Mouse (Mus musculus): Measurements from ENCODE around the gene 1110065P20Rik. TPM values are rescaled to one million over a fixed set of nuclear protein-coding genes. Genes with fewer than 3 reads are reported as not detected.

Gene 1110065P20Rik
- polyA plus RNA-seq, 1 experiment from 2014 or later = 58.0 TPM

DNA sequence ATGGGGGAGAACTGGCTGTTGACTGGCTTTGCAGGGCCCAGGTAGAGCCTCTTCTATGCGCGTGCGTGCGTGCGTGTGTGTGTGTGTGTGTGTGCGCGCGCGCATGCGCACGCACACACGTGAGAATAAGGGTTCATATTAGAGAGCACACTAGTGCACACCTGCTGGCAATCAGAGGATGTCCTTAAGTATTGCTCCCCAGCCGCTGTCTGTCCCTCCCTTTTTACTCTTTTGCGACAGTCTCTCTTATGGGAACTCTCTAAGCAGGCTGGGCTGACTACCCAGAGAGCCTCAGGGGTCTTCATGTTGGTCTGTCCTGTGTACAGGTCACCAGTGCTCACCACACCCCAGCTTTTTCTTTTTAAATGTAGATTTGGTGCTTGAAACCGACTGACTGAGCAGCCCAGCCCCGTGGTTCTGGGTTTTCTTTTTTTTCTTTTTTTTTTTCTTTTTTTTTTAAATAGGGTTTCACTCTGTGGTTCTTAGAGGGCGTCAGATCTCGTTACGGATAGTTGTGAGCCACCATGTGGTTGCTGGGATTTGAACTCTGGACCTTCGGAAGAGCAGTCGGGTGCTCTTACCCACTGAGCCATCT is 25.5 kb downstream of the 1110065P20Rik start:
- H3K36me3 ChIP-seq = peaks cover 79% of the 10 kb centered on the region

DNA sequence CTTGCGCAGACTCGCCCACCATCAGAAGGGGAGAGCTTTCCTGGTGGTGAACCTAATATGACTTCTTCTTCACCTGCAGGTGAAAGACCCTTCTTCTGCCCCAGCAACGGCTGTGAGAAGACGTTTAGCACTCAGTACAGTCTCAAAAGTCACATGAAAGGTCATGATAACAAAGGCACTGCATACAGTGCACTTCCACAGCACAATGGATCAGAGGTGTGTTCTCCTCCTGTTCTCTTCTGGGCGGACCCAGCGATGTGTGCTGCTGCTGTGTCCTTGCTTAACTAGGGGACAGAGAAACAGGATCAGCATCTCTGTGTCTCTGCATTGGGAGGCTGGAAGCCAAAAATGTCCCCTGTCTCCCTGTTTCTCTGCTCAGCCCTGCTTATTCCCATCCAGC is 26.0 kb downstream of the 1110065P20Rik start:
- H3K27me3 ChIP-seq (ENCODE audit: insufficient read depth, poor library complexity, severe bottlenecking) = no peaks in the 10 kb centered on the region
- H3K4me1 ChIP-seq = no peaks in the 10 kb centered on the region
- no peak overlapping the region for H3K4me3 ChIP-seq
- H3K27ac ChIP-seq = no peak overlapping the region
- DNase-seq (ENCODE audit: low spot score) = no peak
- WGBS = 93% methylated on average over 6 of the region's 6 CpGs
- H3K9me3 ChIP-seq = no peaks in the 10 kb centered on the region
- H3K36me3 ChIP-seq = peaks cover 79% of the 10 kb centered on the region

More for the DNA sequence above, 25.5 kb downstream of the 1110065P20Rik start:
- 96% methylated on average over 21 of the region's 21 CpGs for WGBS
- Histone ChIP-seq H3K9me3 (no peaks in the 10 kb centered on the region), H3K27me3 (ENCODE audit: insufficient read depth, poor library complexity, severe bottlenecking) (no peaks in the 10 kb centered on the region), H3K4me1 (no peaks in the 10 kb centered on the region), H3K27ac (no peak overlapping the region), H3K4me3 (no peak overlapping the region)
- no peak for DNase-seq (ENCODE audit: low spot score)

DNA sequence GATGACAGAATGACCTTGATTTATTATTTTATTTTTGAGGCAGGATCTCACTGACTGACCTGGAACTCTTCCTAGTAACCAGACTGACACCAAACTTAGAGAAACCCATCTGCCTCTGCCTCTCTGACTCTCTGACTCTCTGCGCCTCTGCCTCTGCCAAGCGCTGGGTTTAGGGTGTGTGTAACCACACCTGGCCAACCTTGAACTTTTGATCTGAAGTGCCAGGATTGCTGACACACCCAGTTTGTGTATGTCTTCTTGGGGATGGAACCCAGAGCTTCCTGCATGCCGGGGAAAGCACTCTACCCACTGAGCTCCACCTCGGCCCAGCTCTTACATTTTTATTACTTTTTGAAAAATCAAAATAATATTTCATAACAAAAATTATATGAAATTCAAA is 32.2 kb downstream of the 1110065P20Rik start:
- Histone ChIP-seq H3K4me3 (no peak overlapping the region), H3K9me3 (no peaks in the 10 kb centered on the region), H3K4me1 (peaks cover 16% of the 10 kb centered on the region), H3K27me3 (ENCODE audit: insufficient read depth, poor library complexity, severe bottlenecking) (no peaks in the 10 kb centered on the region), H3K36me3 (peaks cover 39% of the 10 kb centered on the region), H3K27ac (no peak overlapping the region)
- DNase-seq (ENCODE audit: low spot score) = no peak
- WGBS = 90% methylated on average over 4 of the region's 4 CpGs

DNA sequence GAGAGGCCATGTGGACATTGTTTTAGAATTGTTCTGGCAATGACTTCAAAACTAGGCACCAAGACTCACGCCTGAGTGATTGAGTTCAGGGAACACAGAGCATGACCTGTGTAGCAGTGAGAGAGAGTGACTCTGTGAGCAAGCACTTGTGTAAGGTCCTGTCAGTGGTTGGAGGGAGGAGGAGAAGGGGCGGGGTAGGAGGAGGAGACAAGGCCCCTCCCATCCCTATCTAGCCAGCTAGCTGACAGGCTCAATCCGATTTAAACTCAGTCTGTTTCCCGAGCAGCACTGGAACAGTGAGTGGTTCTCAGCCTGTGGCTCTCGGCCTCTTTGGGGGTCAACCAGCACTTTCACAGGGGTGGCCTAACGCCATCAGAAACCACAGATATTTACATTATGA is 33.2 kb downstream of the 1110065P20Rik start:
- Histone ChIP-seq H3K9me3 (no peaks in the 10 kb centered on the region), H3K4me1 (peaks cover 16% of the 10 kb centered on the region), H3K4me3 (no peak overlapping the region), H3K27ac (no peak overlapping the region), H3K27me3 (ENCODE audit: insufficient read depth, poor library complexity, severe bottlenecking) (no peaks in the 10 kb centered on the region), H3K36me3 (peaks cover 29% of the 10 kb centered on the region)
- WGBS = 10% methylated on average over 6 of the region's 6 CpGs
- DNase-seq (ENCODE audit: low spot score) = peak; percentile 91

DNA sequence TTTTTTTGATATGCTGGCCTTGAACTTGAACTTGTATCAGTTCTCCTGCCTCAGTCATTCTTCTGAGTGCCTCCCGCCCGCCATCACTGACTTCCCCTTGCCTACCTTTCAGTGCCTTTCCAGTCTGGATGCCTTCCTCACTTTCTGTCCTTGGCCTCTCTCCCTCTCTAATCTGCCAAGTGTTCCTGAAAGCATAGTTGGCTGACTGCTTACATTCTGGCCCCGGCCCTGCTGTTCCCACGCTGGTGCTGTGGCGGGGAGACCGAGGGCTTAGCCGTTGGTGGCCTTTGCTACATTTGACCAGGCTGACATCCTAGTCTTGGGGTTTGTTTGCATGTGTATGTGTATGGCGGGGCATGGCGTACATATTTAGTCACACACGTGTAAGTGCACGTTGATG is 35.1 kb downstream of the 1110065P20Rik start:
- no peak for DNase-seq (ENCODE audit: low spot score)
- H3K36me3 ChIP-seq = peaks cover 21% of the 10 kb centered on the region
- no peak overlapping the region for H3K4me3 ChIP-seq
- H3K27me3 ChIP-seq (ENCODE audit: insufficient read depth, poor library complexity, severe bottlenecking) = no peaks in the 10 kb centered on the region
- H3K4me1 ChIP-seq = peaks cover 23% of the 10 kb centered on the region
- 92% methylated on average over 11 of the region's 11 CpGs for WGBS
- H3K27ac ChIP-seq = no peak overlapping the region
- no peaks in the 10 kb centered on the region for H3K9me3 ChIP-seq

DNA sequence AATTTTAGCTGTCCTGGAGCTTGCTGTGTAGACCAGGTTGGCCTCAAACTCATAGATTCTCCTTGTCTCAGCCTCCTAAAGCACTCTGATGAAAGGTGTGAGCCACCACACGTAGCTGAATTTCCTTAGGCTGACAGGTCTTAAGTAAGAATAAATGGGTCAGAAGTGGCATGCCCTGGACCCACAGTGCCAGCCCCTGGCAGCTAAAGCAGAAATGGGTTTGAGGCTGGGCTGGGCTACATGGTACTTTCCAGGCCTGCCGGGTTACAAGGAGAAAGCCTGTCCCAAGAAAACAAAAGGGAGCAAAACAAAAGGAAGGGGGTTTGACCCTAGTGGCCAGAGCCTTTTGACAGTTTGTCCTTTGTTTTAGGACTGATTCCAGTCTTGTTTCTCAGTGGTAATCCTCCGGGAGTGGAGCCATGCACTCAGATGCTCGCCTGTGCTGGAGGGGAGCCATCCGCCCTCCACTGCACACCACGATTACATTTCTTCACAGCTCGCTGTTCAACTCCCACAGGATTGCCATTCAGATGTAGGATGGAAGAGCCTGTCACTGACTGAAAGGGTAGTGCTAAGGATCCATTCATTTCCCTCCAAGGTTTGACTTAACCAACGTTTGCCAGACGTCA is 39.5 kb downstream of the 1110065P20Rik start:
- 54% methylated on average over 9 of the region's 9 CpGs for WGBS

DNA sequence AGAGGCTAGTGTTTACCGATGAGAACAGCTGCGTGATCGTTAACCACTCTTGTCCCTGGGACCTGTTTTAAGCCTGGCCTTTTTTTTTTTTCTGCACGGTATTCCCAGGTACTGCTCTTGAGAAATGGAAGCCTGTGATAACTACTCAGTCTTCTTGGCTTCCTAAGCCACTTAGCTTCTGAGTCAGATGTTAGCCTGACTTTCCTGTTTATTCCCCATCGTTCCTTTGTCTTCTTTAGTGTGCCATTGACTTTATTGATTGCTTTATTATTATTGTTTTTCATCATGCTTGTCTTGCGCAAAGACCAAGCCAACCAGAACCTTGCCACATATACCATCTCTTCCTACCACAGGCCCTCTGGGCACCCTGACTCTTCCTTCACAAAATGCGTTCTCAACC is 40.9 kb downstream of the 1110065P20Rik start:
- H3K4me1 ChIP-seq = peaks cover 14% of the 10 kb centered on the region; the same call in 1 of the 2 replicates
- no peaks in the 10 kb centered on the region for H3K27me3 ChIP-seq (ENCODE audit: insufficient read depth, poor library complexity, severe bottlenecking)
- DNase-seq (ENCODE audit: low spot score) = no peak
- H3K36me3 ChIP-seq = peaks cover 35% of the 10 kb centered on the region
- no peaks in the 10 kb centered on the region for H3K9me3 ChIP-seq
- no peak overlapping the region for H3K4me3 ChIP-seq
- WGBS = 85% methylated on average over 7 of the region's 7 CpGs
- H3K27ac ChIP-seq = no peak overlapping the region

More for the DNA sequence above, 39.5 kb downstream of the 1110065P20Rik start:
- Histone ChIP-seq H3K4me1 (peaks cover 14% of the 10 kb centered on the region; the same call in 1 of the 2 replicates), H3K27me3 (ENCODE audit: insufficient read depth, poor library complexity, severe bottlenecking) (no peaks in the 10 kb centered on the region), H3K36me3 (peaks cover 24% of the 10 kb centered on the region), H3K27ac (no peak overlapping the region), H3K9me3 (no peaks in the 10 kb centered on the region), H3K4me3 (no peak overlapping the region)
- no peak for DNase-seq (ENCODE audit: low spot score)

DNA sequence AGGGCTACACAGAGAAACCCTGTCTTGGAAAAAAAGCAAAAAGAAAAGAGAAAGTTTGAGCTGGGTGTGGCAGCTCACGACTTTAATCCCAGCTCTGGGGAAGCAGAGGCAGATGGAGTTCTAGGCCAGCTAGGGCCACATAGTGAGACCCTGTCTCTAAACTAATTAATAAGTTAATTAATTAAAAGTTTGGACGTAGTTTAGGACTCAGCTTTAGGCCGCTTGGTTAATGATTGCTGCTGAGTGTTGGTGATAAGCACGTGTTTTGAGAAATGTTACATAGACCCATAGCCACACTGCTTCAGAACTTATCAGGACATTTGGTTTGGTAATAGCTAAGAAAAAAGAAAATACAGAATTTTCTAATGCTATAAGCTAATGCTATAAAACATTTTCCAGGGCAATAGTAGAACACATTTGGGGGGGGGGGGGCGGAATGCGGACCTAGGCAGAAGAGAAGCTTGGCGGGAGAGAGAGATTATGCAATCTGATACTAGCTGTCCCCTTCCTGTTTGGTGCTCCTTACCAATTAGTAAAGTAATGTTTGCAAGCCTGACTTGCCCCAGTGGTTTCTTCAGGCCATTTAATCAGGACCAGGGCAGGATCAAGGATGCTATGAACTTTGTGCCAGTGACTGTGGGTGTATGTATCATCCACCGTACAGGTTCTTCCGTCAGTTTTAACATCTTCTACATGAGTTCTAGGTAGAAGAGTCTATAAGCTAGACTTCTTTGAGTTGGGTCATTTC is 41.7 kb downstream of the 1110065P20Rik start:
- no peak overlapping the region for H3K4me3 ChIP-seq
- 74% methylated on average over 9 of the region's 9 CpGs for WGBS
- H3K9me3 ChIP-seq = no peaks in the 10 kb centered on the region
- H3K27me3 ChIP-seq (ENCODE audit: insufficient read depth, poor library complexity, severe bottlenecking) = no peaks in the 10 kb centered on the region
- H3K36me3 ChIP-seq = peaks cover 39% of the 10 kb centered on the region
- H3K27ac ChIP-seq = no peak overlapping the region
- H3K4me1 ChIP-seq = peaks cover 14% of the 10 kb centered on the region; the same call in 1 of the 2 replicates
- no peak for DNase-seq (ENCODE audit: low spot score)

DNA sequence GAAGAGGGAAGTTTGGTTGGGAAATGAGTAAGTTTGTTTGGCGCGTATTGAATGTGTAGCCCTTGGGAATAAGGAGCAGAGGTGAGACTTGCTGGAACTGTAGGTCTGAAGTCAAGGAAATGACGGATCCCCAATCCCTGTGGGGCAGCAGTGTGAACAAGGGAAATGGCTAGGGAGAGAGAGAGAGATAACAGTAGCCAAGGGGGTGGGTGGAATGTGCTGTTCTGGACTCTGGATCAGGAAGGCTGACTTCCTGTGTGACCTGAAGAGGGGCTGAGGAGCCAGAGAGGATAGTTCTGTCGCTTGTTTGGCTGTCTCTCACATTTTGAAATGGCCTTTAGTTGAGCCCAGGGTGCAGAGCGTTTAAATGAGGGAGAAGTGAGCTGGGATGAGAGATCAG is 42.5 kb downstream of the 1110065P20Rik start:
- no peak overlapping the region; the same call in 1 of the 2 replicates for H3K27ac ChIP-seq
- H3K27me3 ChIP-seq (ENCODE audit: insufficient read depth, poor library complexity, severe bottlenecking) = no peaks in the 10 kb centered on the region
- no peaks in the 10 kb centered on the region for H3K9me3 ChIP-seq
- WGBS = 52% methylated on average over 5 of the region's 5 CpGs
- H3K36me3 ChIP-seq = peaks cover 39% of the 10 kb centered on the region
- DNase-seq (ENCODE audit: low spot score) = no peak
- H3K4me3 ChIP-seq = no peak overlapping the region
- peaks cover 16% of the 10 kb centered on the region; the same call in 1 of the 2 replicates for H3K4me1 ChIP-seq

DNA sequence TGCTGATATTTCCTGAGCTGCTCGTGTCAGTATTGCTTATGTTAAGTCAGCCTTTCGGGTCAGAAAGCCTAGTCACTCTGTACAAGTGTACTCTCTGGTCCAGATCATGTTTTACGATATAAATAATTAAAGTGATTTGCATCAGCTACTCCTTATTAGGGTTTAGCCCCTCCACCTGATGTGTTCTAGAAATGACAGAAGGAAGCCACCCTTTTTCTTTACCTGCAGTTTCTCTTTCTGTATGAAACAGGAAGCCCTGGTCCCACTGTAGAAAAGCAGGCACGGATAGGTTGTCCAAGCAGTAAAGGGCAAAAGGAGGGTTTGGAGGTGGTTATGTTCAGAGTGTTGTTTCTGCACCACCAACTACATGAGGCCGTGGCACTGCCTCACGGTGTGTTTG is 47.6 kb downstream of the 1110065P20Rik start:
- peaks cover 11% of the 10 kb centered on the region; the same call in 1 of the 2 replicates for H3K4me1 ChIP-seq
- 73% methylated on average over 6 of the region's 6 CpGs for WGBS
- H3K27me3 ChIP-seq (ENCODE audit: insufficient read depth, poor library complexity, severe bottlenecking) = no peaks in the 10 kb centered on the region
- no peaks in the 10 kb centered on the region for H3K9me3 ChIP-seq
- no peak overlapping the region for H3K27ac ChIP-seq
- H3K36me3 ChIP-seq = peaks cover 41% of the 10 kb centered on the region
- DNase-seq (ENCODE audit: low spot score) = no peak
- peak overlapping the region; percentile 92 for H3K4me3 ChIP-seq

DNA sequence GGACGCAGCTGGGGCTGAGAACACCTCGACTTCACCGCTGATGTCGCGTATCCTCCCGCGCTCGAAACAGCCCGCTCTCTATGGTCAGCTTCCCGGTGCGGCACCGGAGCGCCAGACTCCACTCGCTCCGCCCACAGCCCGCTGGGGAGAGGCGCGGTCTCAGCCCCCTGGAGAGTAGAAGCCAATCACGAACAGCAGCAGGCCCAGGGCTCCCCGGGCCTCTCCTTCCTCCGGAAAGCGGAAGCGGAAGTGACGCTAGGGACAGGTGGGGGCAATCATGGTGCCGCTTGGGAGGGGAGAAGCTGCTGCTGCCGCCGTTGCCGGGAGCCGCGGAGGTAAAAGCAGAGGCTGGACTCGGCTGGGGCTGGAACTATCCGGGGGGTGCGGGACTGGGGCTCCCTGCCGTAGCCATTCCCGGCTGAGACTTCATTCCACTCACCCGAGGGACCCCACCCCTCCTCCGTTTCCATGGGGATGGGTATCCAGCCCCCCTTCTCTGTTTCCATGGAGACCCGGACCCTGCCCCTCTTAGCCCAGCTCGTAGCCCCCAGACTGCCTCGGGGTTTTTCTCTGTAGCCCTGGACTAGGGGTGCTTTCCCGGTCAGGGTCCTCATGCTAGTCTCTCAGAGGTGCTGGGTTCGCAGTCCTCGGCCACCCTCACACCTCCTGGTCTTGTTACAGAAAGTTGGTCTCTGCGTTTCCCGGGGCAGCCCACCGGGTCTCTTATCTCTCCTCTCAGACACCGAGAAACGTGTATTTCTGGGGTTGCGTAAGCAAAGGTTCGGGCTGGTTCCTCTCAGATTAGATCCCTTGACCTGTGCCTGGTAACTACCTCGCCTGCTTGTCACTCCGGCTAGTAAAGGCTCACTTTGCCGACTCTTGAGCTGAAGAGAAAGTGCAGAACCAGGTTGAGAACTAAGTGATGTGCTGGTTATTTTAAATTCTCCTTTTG is 48.4 kb downstream of the 1110065P20Rik start:
- H3K27me3 ChIP-seq (ENCODE audit: insufficient read depth, poor library complexity, severe bottlenecking) = no peaks in the 10 kb centered on the region
- WGBS = 1% methylated on average over 51 of the region's 53 CpGs
- no peaks in the 10 kb centered on the region for H3K9me3 ChIP-seq
- peak overlapping the region; percentile 95 for H3K27ac ChIP-seq
- peaks cover 47% of the 10 kb centered on the region for H3K36me3 ChIP-seq
- DNase-seq (ENCODE audit: low spot score) = peak; percentile 99
- H3K4me1 ChIP-seq = peaks cover 8% of the 10 kb centered on the region; the same call in 1 of the 2 replicates
- peak overlapping the region; percentile 92 for H3K4me3 ChIP-seq

DNA sequence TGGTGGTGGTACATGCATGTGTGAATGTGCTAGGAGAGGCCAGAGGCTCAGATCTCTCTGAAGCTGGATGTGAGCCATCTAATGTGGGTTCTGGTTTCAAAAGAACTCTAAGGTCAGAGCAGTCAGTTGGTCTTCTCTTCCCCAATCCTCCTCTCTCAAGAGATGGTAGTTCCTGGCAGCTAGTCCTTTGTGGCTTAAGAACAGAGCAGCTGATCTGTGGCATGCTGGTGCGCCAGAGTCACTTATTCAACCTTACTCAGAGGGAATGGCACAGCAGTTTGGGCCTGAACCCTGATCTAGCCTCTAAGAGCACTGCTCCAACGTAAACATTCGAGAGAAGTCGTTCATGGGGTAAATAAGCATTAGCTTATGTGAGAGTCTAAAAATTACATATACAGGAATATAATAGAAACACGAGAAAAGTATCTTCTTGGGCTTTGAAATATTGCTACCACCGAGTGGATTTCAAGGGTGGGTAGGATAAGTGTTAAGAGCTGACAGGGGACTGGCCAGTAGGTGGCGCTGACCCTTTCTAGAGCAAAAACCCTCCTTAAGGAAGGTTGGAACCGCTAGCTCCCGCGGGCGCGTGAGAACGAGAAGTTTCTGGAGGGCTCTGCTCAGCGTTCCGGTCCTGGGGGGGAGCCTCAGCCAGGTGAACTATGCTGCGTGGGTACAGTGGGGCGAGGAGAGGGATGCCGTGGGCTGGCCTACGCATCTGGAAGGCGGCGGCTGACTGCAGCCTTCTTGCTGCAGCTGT is 49.3 kb downstream of the 1110065P20Rik start, which contains the start of gene Mtf1:
Gene Mtf1, plus strand, starts transcription at position 553 of the 757 bp plus-strand sequence.
- Histone ChIP-seq H3K27me3 (ENCODE audit: insufficient read depth, poor library complexity, severe bottlenecking) (no peaks in the 10 kb centered on the region), H3K27ac (peak within 1 kb of the TSS; percentile 95), H3K9me3 (no peaks in the 10 kb centered on the region), H3K4me3 (peak within 1 kb of the TSS; percentile 92), H3K4me1 (peaks cover 8% of the 10 kb centered on the region; the same call in 1 of the 2 replicates), H3K36me3 (peaks cover 42% of the 10 kb centered on the region)
- WGBS = 4% methylated on average over 21 of the region's 21 CpGs
- peak; percentile 92 for DNase-seq (ENCODE audit: low spot score)
